Mouse (Mus musculus): ENCODE results near the gene Ptcd1.
"Not testable (repeated sequence)": the region's sequence is repeated elsewhere in the genome, so short reads cannot be mapped to it uniquely, and the experiment has no call there.

The Ptcd1 gene

GRCm38 (mm10) chr5:145161361-145161760, 5.5 kb downstream of the Ptcd1 start:
- DNase-seq, result no peak

- DNase-seq, result no peak
These were observed 14.2 kb downstream of the Ptcd1 start for GRCm38 (mm10) chr5:145152690-145153089.

GRCm38 (mm10) chr5:145149294-145149693, 17.6 kb downstream of the Ptcd1 start:
- DNase-seq, result no peak

- no peak for DNase-seq
These were observed 19.2 kb downstream of the Ptcd1 start for GRCm38 (mm10) chr5:145147748-145148147.

- peak in 1 of 2 experiments; percentile 21 for DNase-seq
These were observed 26.3 kb downstream of the Ptcd1 start for GRCm38 (mm10) chr5:145140611-145141010.

GRCm38 (mm10) chr5:145139571-145140519, 27.1 kb downstream of the Ptcd1 start, which contains the start of the genes Pdap1 and Bud31:
Gene Pdap1, minus strand, starts transcription at chr5:145140238.
Gene Bud31, plus strand, starts transcription at chr5:145140362.
- DNase-seq, result peak; percentile 96 to 98

- no peak for DNase-seq
These were observed 28.1 kb downstream of the Ptcd1 start for GRCm38 (mm10) chr5:145138836-145139235.

- not testable (repeated sequence) for DNase-seq
These were observed 33.6 kb downstream of the Ptcd1 start for GRCm38 (mm10) chr5:145133275-145133674.

- DNase-seq, result no peak
These were observed 35.9 kb downstream of the Ptcd1 start for GRCm38 (mm10) chr5:145130995-145131394.

GRCm38 (mm10) chr5:145130191-145130590, 36.7 kb downstream of the Ptcd1 start:
- DNase-seq, result no peak

- not testable (repeated sequence) for DNase-seq
These were observed 37.1 kb downstream of the Ptcd1 start for GRCm38 (mm10) chr5:145129773-145130172.

GRCm38 (mm10) chr5:145129124-145129523, 37.8 kb downstream of the Ptcd1 start:
- peak in 1 of 2 experiments; percentile 41 for DNase-seq

GRCm38 (mm10) chr5:145126580-145126979, 40.3 kb downstream of the Ptcd1 start:
- no peak for DNase-seq

- no peak for DNase-seq
These were observed 43.5 kb downstream of the Ptcd1 start for GRCm38 (mm10) chr5:145123396-145123795.

GRCm38 (mm10) chr5:145120921-145121320, 46.0 kb downstream of the Ptcd1 start:
- DNase-seq, result no peak

- DNase-seq, result no peak
These were observed 47.5 kb downstream of the Ptcd1 start for GRCm38 (mm10) chr5:145119385-145119784.

- DNase-seq, result no peak
These were observed 48.4 kb downstream of the Ptcd1 start for GRCm38 (mm10) chr5:145118461-145118860.

- DNase-seq, result no peak
These were observed 48.9 kb downstream of the Ptcd1 start for GRCm38 (mm10) chr5:145118005-145118404.

GRCm38 (mm10) chr5:145116916-145117315, 50.0 kb downstream of the Ptcd1 start:
- peak; percentile 39 to 71 for DNase-seq

GRCm38 (mm10) chr5:145116316-145116715, 50.6 kb downstream of the Ptcd1 start:
- no peak for DNase-seq

GRCm38 (mm10) chr5:145115736-145116135, 51.2 kb downstream of the Ptcd1 start:
- DNase-seq, result no peak

- DNase-seq, result peak; percentile 27 to 49
These were observed 52.1 kb downstream of the Ptcd1 start for GRCm38 (mm10) chr5:145114606-145115473.

- peak in 1 of 2 experiments; percentile 29 for DNase-seq
These were observed 52.8 kb downstream of the Ptcd1 start, which contains the start of gene Arpc1b for GRCm38 (mm10) chr5:145114071-145114605. Gene Arpc1b, plus strand, starts transcription at chr5:145114215.
